Mouse (Mus musculus): ENCODE results near the gene Fank1. TPM values are rescaled to one million over a fixed set of nuclear protein-coding genes. Genes with fewer than 3 reads are reported as not detected.

Gene Fank1
- total and polyA plus RNA-seq, 2 experiments from 2014 or later: 3.6 to 6.0 TPM

GRCm38 (mm10) chr7:133765240-133765848 is 11.3 kb upstream of the Fank1 start:
- ATAC-seq (peak; percentile 2; the same call in 1 of the 2 replicates), DNase-seq (ENCODE audit: low spot score) (no peak)
- H3K36me3 ChIP-seq (ENCODE audit: insufficient read depth, low read length): no peaks in the 10 kb centered on the region
- no peaks in the 10 kb centered on the region; the same call in 1 of the 2 replicates for H3K4me1 ChIP-seq (ENCODE audit: insufficient read depth, low read length)
- no peak for TF ChIP-seq CTCF (IDR thresholded peaks at IDR 0.05; ENCODE audit: low read depth)
- H3K9me3 ChIP-seq (ENCODE audit: low read length): no peaks in the 10 kb centered on the region
- WGBS: 38% methylated on average over 10 of the region's 10 CpGs
- H3K4me3 ChIP-seq (ENCODE audit: low read length): no peak overlapping the region
- no peak overlapping the region for H3K9ac ChIP-seq (replicated peaks; ENCODE audit: low read length)
- no peaks in the 10 kb centered on the region for H3K27me3 ChIP-seq (ENCODE audit: insufficient read depth, low read length)
- H3K27ac ChIP-seq: peak overlapping the region; percentile 62
- H3K4me2 ChIP-seq (ENCODE audit: low read depth, low read length): no peak overlapping the region

- peak; percentile 91 for ATAC-seq
- H3K9ac ChIP-seq (replicated peaks; ENCODE audit: low read length): no peak overlapping the region
- no peak overlapping the region for H3K4me2 ChIP-seq (ENCODE audit: low read depth, low read length)
- no peaks in the 10 kb centered on the region; the same call in 1 of the 2 replicates for H3K4me1 ChIP-seq (ENCODE audit: insufficient read depth, low read length)
- peak; percentile 89 for DNase-seq (ENCODE audit: low spot score)
- H3K27ac ChIP-seq: peak overlapping the region; percentile 62
- H3K27me3 ChIP-seq (ENCODE audit: insufficient read depth, low read length): no peaks in the 10 kb centered on the region
- no peak for TF ChIP-seq CTCF (IDR thresholded peaks at IDR 0.05; ENCODE audit: low read depth)
- 31% methylated on average over 13 of the region's 13 CpGs for WGBS
- H3K36me3 ChIP-seq (ENCODE audit: insufficient read depth, low read length): no peaks in the 10 kb centered on the region
- no peaks in the 10 kb centered on the region for H3K9me3 ChIP-seq (ENCODE audit: low read length)
- no peak overlapping the region for H3K4me3 ChIP-seq (ENCODE audit: low read length)
These were observed 10.8 kb upstream of the Fank1 start for GRCm38 (mm10) chr7:133765849-133766243.

- TF ChIP-seq CTCF (IDR thresholded peaks at IDR 0.05; ENCODE audit: low read depth): no peak
- peak; percentile 26 for DNase-seq (ENCODE audit: low spot score)
- 46% methylated on average over 4 of the region's 4 CpGs for WGBS
These were observed 8.6 kb upstream of the Fank1 start for GRCm38 (mm10) chr7:133768027-133768426.

GRCm38 (mm10) chr7:133768517-133768916 is 8.1 kb upstream of the Fank1 start:
- ATAC-seq: no peak
- DNase-seq (ENCODE audit: low spot score): no peak
- 51% methylated on average over 5 of the region's 5 CpGs for WGBS

More at GRCm38 (mm10) chr7:133768027-133768426, 8.6 kb upstream of the Fank1 start:
- Histone ChIP-seq H3K4me3 (ENCODE audit: low read length) (no peak overlapping the region), H3K9me3 (ENCODE audit: low read length) (no peaks in the 10 kb centered on the region), H3K9ac (replicated peaks; ENCODE audit: low read length) (no peak overlapping the region), H3K27me3 (ENCODE audit: insufficient read depth, low read length) (no peaks in the 10 kb centered on the region), H3K36me3 (ENCODE audit: insufficient read depth, low read length) (no peaks in the 10 kb centered on the region), H3K27ac (peak overlapping the region; percentile 22; the same call in 1 of the 2 replicates), H3K4me1 (ENCODE audit: insufficient read depth, low read length) (no peaks in the 10 kb centered on the region; the same call in 1 of the 2 replicates), H3K4me2 (ENCODE audit: low read depth, low read length) (no peak overlapping the region)
- ATAC-seq: no peak

GRCm38 (mm10) chr7:133775179-133775578 is 1.5 kb upstream of the Fank1 start:
- no peak for TF ChIP-seq CTCF (IDR thresholded peaks at IDR 0.05; ENCODE audit: low read depth)
- peaks cover 14% of the 10 kb centered on the region; the same call in 1 of the 2 replicates for H3K4me1 ChIP-seq (ENCODE audit: insufficient read depth, low read length)
- no peak overlapping the region for H3K27ac ChIP-seq
- H3K36me3 ChIP-seq (ENCODE audit: insufficient read depth, low read length): no peaks in the 10 kb centered on the region
- 39% methylated on average over 5 of the region's 5 CpGs for WGBS
- peak overlapping the region; percentile 82; the same call in 1 of the 2 replicates for H3K9ac ChIP-seq (replicated peaks; ENCODE audit: low read length)
- H3K9me3 ChIP-seq (ENCODE audit: low read length): no peaks in the 10 kb centered on the region
- DNase-seq (ENCODE audit: low spot score) (peak; percentile 45), ATAC-seq (no peak)
- no peaks in the 10 kb centered on the region for H3K27me3 ChIP-seq (ENCODE audit: insufficient read depth, low read length)
- peak overlapping the region; percentile 95 for H3K4me3 ChIP-seq (ENCODE audit: low read length)
- H3K4me2 ChIP-seq (ENCODE audit: low read depth, low read length): peak overlapping the region; percentile 68

More at GRCm38 (mm10) chr7:133768517-133768916, 8.1 kb upstream of the Fank1 start:
- Histone ChIP-seq H3K27ac (peak overlapping the region; percentile 22; the same call in 1 of the 2 replicates), H3K4me2 (ENCODE audit: low read depth, low read length) (no peak overlapping the region), H3K27me3 (ENCODE audit: insufficient read depth, low read length) (no peaks in the 10 kb centered on the region), H3K9me3 (ENCODE audit: low read length) (no peaks in the 10 kb centered on the region), H3K4me1 (ENCODE audit: insufficient read depth, low read length) (no peaks in the 10 kb centered on the region; the same call in 1 of the 2 replicates), H3K4me3 (ENCODE audit: low read length) (no peak overlapping the region), H3K9ac (replicated peaks; ENCODE audit: low read length) (no peak overlapping the region), H3K36me3 (ENCODE audit: insufficient read depth, low read length) (no peaks in the 10 kb centered on the region)
- no peak for TF ChIP-seq CTCF (IDR thresholded peaks at IDR 0.05; ENCODE audit: low read depth)

GRCm38 (mm10) chr7:133775796-133776625 is 650 bp upstream of the Fank1 start:
- no peaks in the 10 kb centered on the region for H3K9me3 ChIP-seq (ENCODE audit: low read length)

More at GRCm38 (mm10) chr7:133775796-133776625, 650 bp upstream of the Fank1 start:
- H3K4me1 ChIP-seq (ENCODE audit: insufficient read depth, low read length): peaks cover 14% of the 10 kb centered on the region; the same call in 1 of the 2 replicates
- ATAC-seq: peak; percentile 76
- DNase-seq (ENCODE audit: low spot score): no peak
- peak overlapping the region; percentile 68 for H3K4me2 ChIP-seq (ENCODE audit: low read depth, low read length)
- TF ChIP-seq CTCF (IDR thresholded peaks at IDR 0.05; ENCODE audit: low read depth): no peak
- no peaks in the 10 kb centered on the region for H3K27me3 ChIP-seq (ENCODE audit: insufficient read depth, low read length)
- H3K4me3 ChIP-seq (ENCODE audit: low read length): peak overlapping the region; percentile 95
- H3K36me3 ChIP-seq (ENCODE audit: insufficient read depth, low read length): no peaks in the 10 kb centered on the region
- peak overlapping the region; percentile 82 for H3K9ac ChIP-seq (replicated peaks; ENCODE audit: low read length)
- WGBS: 2% methylated on average over 38 of the region's 38 CpGs
- peak overlapping the region; percentile 41; the same call in 1 of the 2 replicates for H3K27ac ChIP-seq

Measured in hindbrain, postnatal 0 days (tissue).